Mouse (Mus musculus) MEL (cell line): ENCODE data around the gene Zmiz1.

ENCODE experiments used
- CHD1 ChIP-seq: IDR thresholded peaks from 2 replicates; pipeline ENCODE4 v1.6.1; 2012; ENCODE audit warnings: low read depth, mild to moderate bottlenecking, inconsistent platforms, low read length, improper control_type of control experiment
- CTCF ChIP-seq, 3 experiments: IDR thresholded peaks in 2 of 3; conservative IDR thresholded peaks in 1 of 3; 2 replicates each; pipeline ENCODE4 v1.5.1; 2011 to 2012; ENCODE audit warnings: low read length in 3 of 3, low read depth in 2 of 3, mild to moderate bottlenecking in 2 of 3, improper control_type of control experiment in 1 of 3, inconsistent platforms in 1 of 3, mixed read lengths in 1 of 3, moderate library complexity in 1 of 3; ENCODE audit not compliant: control insufficient read depth in 1 of 3, insufficient read depth in 1 of 3, poor library complexity in 1 of 3, severe bottlenecking in 1 of 3
- EP300 ChIP-seq, 2 experiments: IDR thresholded peaks; 2 replicates each; pipeline ENCODE4 v1.6.1; 2011; ENCODE audit warnings: improper control_type of control experiment in 2 of 2, low read length in 2 of 2, low read depth in 1 of 2, mild to moderate bottlenecking in 1 of 2
- GABPA ChIP-seq: IDR thresholded peaks from 2 replicates; pipeline ENCODE4 v1.6.1; 2012; ENCODE audit warnings: low read depth, mild to moderate bottlenecking, inconsistent platforms, low read length, improper control_type of control experiment, moderate library complexity
- KAT2A ChIP-seq: conservative IDR thresholded peaks from 2 replicates; pipeline ENCODE4 v1.6.1; 2012; ENCODE audit warnings: low read depth, low read length, improper control_type of control experiment, inconsistent platforms
- MYC ChIP-seq: IDR thresholded peaks from 2 replicates; pipeline ENCODE4 v1.6.1; 2011; ENCODE audit warnings: low read depth, mild to moderate bottlenecking, low read length, improper control_type of control experiment, moderate library complexity
- POLR2A ChIP-seq, 2 experiments: IDR thresholded peaks; 2 replicates each; pipeline ENCODE4 v1.6.1; 2011 to 2012; ENCODE audit warnings: low read length in 2 of 2, mild to moderate bottlenecking in 2 of 2, control low read depth in 1 of 2, improper control_type of control experiment in 1 of 2, low read depth in 1 of 2, moderate library complexity in 1 of 2; ENCODE audit not compliant: control insufficient read depth in 1 of 2, insufficient read depth in 1 of 2, poor library complexity in 1 of 2

- TF ChIP-seq CTCF (IDR thresholded peaks at IDR 0.05 in 2 of 3, conservative IDR thresholded peaks at IDR 0.05 in 1 of 3; ENCODE audit: control insufficient read depth in 1 of 3, insufficient read depth in 1 of 3, low read depth in 2 of 3, low read length in 3 of 3, poor library complexity in 1 of 3, severe bottlenecking in 1 of 3) (peak; percentile 67 to 85 (median 71)), POLR2A (IDR thresholded peaks at IDR 0.05; ENCODE audit: control insufficient read depth in 1 of 2, insufficient read depth in 1 of 2, low read depth in 1 of 2, low read length in 2 of 2, poor library complexity in 1 of 2) (no peak), GABPA (no peak), CHD1 (no peak), MYC (no peak), KAT2A (no peak), EP300 (IDR thresholded peaks at IDR 0.05; ENCODE audit: low read depth in 1 of 2, low read length in 2 of 2) (no peak)
Measured at GRCm38 (mm10) chr14:25567245-25567644, 108.3 kb downstream of the Zmiz1 start.
